Mouse (Mus musculus) intestine, postnatal 0 days (tissue): ENCODE results near the gene Usp10. TPM values are rescaled to one million over a fixed set of nuclear protein-coding genes. Genes with fewer than 3 reads are reported as not detected.
A peak's percentile ranks its signal among the peaks of the same experiment; 100 is the strongest.

Experiments
- ATAC-seq: fragments of 200-750 bp; cut with Nextera tagmentation; 2 replicates; pipeline ENCODE4 v1.8.0; 2017; ENCODE audit warnings: mild to moderate bottlenecking, moderate TSS enrichment, moderate library complexity
- H3K27ac ChIP-seq: fragments of 300-500 bp; sonication (generic); 2 replicates; pipeline ENCODE4 v1.5.1; 2014; ENCODE audit warnings: mild to moderate bottlenecking, low read depth, low read length, moderate library complexity
- H3K27me3 ChIP-seq: fragments of 300-500 bp; sonication (generic); replicated peaks from 2 replicates; pipeline ENCODE4 v1.6.1; 2014; ENCODE audit warnings: low read length, mixed read lengths; ENCODE audit not compliant: control insufficient read depth, insufficient read depth
- H3K36me3 ChIP-seq: fragments of 300-500 bp; sonication (generic); 2 replicates; pipeline ENCODE4 v1.6.1; 2014; ENCODE audit warnings: mild to moderate bottlenecking, moderate library complexity; ENCODE audit not compliant: control insufficient read depth, insufficient read depth
- H3K4me1 ChIP-seq: fragments of 300-500 bp; sonication (generic); replicated peaks from 2 replicates; pipeline ENCODE4 v1.6.1; 2014; ENCODE audit warnings: antibody characterized with exemption, low read length, mixed read lengths; ENCODE audit not compliant: control insufficient read depth, insufficient read depth
- H3K4me2 ChIP-seq: fragments of 300-500 bp; sonication (generic); replicated peaks from 2 replicates; pipeline ENCODE4 v1.6.1; 2014; ENCODE audit warnings: low read depth, mild to moderate bottlenecking, moderate library complexity
- H3K4me3 ChIP-seq: fragments of 300-500 bp; sonication (generic); 2 replicates; pipeline ENCODE4 v1.5.1; 2014; ENCODE audit warnings: low read depth, low read length
- H3K9ac ChIP-seq: fragments of 300-500 bp; sonication (generic); 2 replicates; pipeline ENCODE4 v1.6.1; 2014; ENCODE audit warnings: mild to moderate bottlenecking, low read depth, low read length
- H3K9me3 ChIP-seq: fragments of 300-500 bp; sonication (generic); 2 replicates; pipeline ENCODE4 v1.6.1; 2016; ENCODE audit warnings: mixed run types; ENCODE audit not compliant: control insufficient read depth
- CTCF ChIP-seq: sonication (generic); IDR thresholded peaks from 2 replicates; pipeline ENCODE4 v1.5.1; 2016; ENCODE audit warnings: low read depth, mild to moderate bottlenecking, control low read depth, antibody characterized with exemption, moderate library complexity
- WGBS: fragments of 180-500 bp; shearing (Covaris S2); extraction: QIAGEN DNeasy Blood & Tissue Kit; methylation state at CpG from one replicate; pipeline ENCODE4 v1.1.7; 2014; 5-methylcytosine and 5-hydroxymethylcytosine counted together
- polyA plus RNA-seq: library from polyadenylated mRNA; unstranded; fragments of >200 nt; fragmentation: Nextera tagmentation; extraction: Ambion mirVana; gene quantifications from 2 replicates; pipeline ENCODE4 v1.2.1, GENCODE M21; 2015

Gene Usp10
- polyA plus RNA-seq, 1 experiment from 2014 or later = 37.1 TPM

DNA sequence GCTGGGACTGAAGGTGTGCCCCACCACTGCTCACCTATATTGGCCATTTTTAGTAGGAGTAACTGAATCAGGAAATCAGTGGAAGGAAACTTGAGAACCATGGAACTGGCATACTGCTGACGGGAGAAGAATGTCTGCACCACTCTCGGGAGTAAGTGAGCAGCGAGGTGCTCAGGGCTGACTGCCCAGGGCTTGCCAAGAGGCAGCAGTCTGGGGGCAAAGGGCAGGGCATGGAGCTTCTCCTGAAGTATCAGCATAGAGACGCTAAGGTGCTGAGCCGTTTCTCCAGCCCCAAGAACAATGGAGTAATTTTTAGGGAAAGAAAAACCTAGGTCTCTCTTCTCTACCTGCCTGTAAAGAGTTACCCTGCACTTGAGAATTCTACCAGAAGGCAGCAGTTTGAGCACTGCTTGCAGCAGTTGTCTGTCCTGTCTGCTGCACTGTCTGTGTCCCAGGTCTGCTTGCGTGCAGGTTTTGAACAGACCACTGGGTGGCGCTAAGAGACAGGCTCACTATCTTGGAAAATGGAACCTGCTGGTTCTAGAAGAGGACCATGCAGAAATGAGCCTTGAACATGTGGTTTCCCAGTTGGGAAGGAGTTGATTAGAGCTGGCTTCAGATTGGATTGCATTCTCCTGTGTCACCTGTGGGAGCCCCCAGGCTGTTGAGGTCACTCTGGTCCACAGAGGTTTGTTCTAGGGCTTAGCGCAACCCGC is 34.1 kb downstream of the Usp10 start:
- Histone ChIP-seq H3K36me3 (peaks cover 59% of the 10 kb centered on the region), H3K4me1 (no peaks in the 10 kb centered on the region), H3K27me3 (no peaks in the 10 kb centered on the region), H3K9ac (no peak overlapping the region), H3K4me2 (0 out of 2 replicates have a peak overlapping the region, but pooled peaks have one; percentile 24), H3K27ac (no peak overlapping the region; the same call in 1 of the 2 replicates), H3K9me3 (no peaks in the 10 kb centered on the region), H3K4me3 (no peak overlapping the region)
- peak; percentile 97 for TF ChIP-seq CTCF
- WGBS = 46% methylated on average over 9 of the region's 9 CpGs
- ATAC-seq = peak; percentile 64

GRCm38 (mm10) chr8:119946326-119946865 is 36.2 kb downstream of the Usp10 start:
- Histone ChIP-seq H3K9me3 (no peaks in the 10 kb centered on the region), H3K27me3 (no peaks in the 10 kb centered on the region), H3K36me3 (peaks cover 73% of the 10 kb centered on the region), H3K9ac (no peak overlapping the region), H3K4me1 (no peaks in the 10 kb centered on the region), H3K4me2 (no peak overlapping the region), H3K27ac (no peak overlapping the region), H3K4me3 (no peak overlapping the region)
- whole genome bisulfite sequencing = 78% methylated on average over 8 of the region's 8 CpGs
- TF ChIP-seq CTCF = no peak
- no peak for ATAC-seq

DNA sequence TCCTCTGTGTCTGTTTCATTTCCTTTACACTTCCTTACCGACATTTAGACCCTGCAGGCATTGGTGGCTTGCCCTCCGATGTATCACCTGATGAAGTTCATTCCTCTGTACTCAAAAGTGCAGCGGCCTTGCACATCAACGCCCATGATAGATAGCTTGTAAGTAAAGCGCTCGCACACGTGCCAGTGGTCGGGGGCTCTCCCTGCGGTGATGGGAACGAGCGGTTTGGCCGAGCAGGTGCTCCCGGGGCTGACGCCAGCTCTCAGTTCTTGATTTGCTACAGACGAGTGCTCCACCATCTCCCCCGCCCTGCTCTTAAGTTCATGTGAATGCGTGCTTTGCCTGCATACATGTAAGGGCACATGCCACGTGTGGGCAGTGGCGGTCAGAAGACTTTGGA is 37.5 kb downstream of the Usp10 start:
- Histone ChIP-seq H3K4me2 (no peak overlapping the region), H3K4me1 (no peaks in the 10 kb centered on the region), H3K27ac (no peak overlapping the region), H3K9me3 (no peaks in the 10 kb centered on the region), H3K4me3 (no peak overlapping the region), H3K27me3 (no peaks in the 10 kb centered on the region), H3K9ac (no peak overlapping the region), H3K36me3 (peaks cover 70% of the 10 kb centered on the region)
- TF ChIP-seq CTCF = no peak
- ATAC-seq = no peak
- 74% methylated on average over 19 of the region's 19 CpGs for WGBS

- Histone ChIP-seq H3K9me3 (no peaks in the 10 kb centered on the region), H3K9ac (no peak overlapping the region), H3K27ac (no peak overlapping the region), H3K4me2 (no peak overlapping the region), H3K4me1 (no peaks in the 10 kb centered on the region), H3K4me3 (no peak overlapping the region), H3K27me3 (no peaks in the 10 kb centered on the region), H3K36me3 (peaks cover 76% of the 10 kb centered on the region)
- 86% methylated on average over 15 of the region's 15 CpGs for WGBS
- no peak for TF ChIP-seq CTCF
- no peak for ATAC-seq
These were observed 38.2 kb downstream of the Usp10 start for GRCm38 (mm10) chr8:119948340-119948739.

DNA sequence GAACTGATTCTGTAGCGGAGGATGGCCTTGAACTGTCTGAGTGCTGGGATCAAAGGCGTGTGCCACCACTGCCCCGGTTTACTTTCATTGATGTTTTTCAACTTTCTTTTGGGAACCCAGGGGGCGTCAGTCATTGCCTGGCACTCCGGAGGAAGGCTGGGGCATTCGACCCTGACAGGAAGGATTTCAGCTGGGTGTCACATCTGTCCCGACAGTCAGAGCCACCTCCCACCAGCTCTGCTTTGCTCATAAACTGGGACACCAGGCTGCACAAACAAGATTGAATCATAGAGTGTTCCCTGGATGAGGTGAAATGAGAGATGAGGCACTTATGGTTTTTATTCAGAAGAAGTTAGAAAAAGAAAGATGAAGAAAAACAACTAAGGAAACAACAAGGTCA is 42.1 kb downstream of the Usp10 start:
- no peaks in the 10 kb centered on the region for H3K27me3 ChIP-seq
- ATAC-seq = no peak
- WGBS = 80% methylated on average over 7 of the region's 7 CpGs

GRCm38 (mm10) chr8:119952747-119953146 is 42.6 kb downstream of the Usp10 start:
- Histone ChIP-seq H3K27me3 (no peaks in the 10 kb centered on the region), H3K36me3 (peaks cover 93% of the 10 kb centered on the region), H3K27ac (no peak overlapping the region), H3K9me3 (no peaks in the 10 kb centered on the region), H3K9ac (no peak overlapping the region), H3K4me1 (no peaks in the 10 kb centered on the region), H3K4me2 (no peak overlapping the region), H3K4me3 (no peak overlapping the region)
- TF ChIP-seq CTCF = no peak
- WGBS = 88% methylated on average over 5 of the region's 5 CpGs
- ATAC-seq = no peak

More for the DNA sequence above, 42.1 kb downstream of the Usp10 start:
- Histone ChIP-seq H3K4me2 (no peak overlapping the region), H3K27ac (no peak overlapping the region), H3K9me3 (no peaks in the 10 kb centered on the region), H3K4me3 (no peak overlapping the region), H3K36me3 (peaks cover 91% of the 10 kb centered on the region), H3K4me1 (no peaks in the 10 kb centered on the region), H3K9ac (no peak overlapping the region)
- no peak for TF ChIP-seq CTCF
